Mouse (Mus musculus) CH12.LX (cell line): ENCODE measurements around the gene Hoxd3. TPM values are rescaled to one million over a fixed set of nuclear protein-coding genes. Genes with fewer than 3 reads are reported as not detected.

Source experiments
- DNase-seq: peaks from one replicate; pipeline ENCODE4 v3.0.0-alpha.2; 2013; ENCODE audit errors: extremely low read depth
- H3K27ac ChIP-seq: 2 replicates; pipeline ENCODE4 v1.5.1; 2012; ENCODE audit warnings: low read depth, mild to moderate bottlenecking, control low read depth, moderate library complexity; ENCODE audit not compliant: insufficient read depth
- H3K27me3 ChIP-seq: replicated peaks from 2 replicates; pipeline ENCODE3; 2012; ENCODE audit warnings: inconsistent platforms
- H3K36me3 ChIP-seq, 2 experiments: replicated peaks in 1 of 2; 2 replicates each; pipeline versions ENCODE3 to v1.6.1; 2012; ENCODE audit warnings: inconsistent platforms in 1 of 2, low read length in 1 of 2, mild to moderate bottlenecking in 1 of 2, mixed read lengths in 1 of 2, moderate library complexity in 1 of 2; ENCODE audit not compliant: control insufficient read depth in 1 of 2, insufficient read depth in 1 of 2
- H3K4me1 ChIP-seq, 2 experiments: 2 replicates each; pipeline ENCODE4 v1.6.1; 2012; ENCODE audit warnings: inconsistent platforms in 1 of 2, moderate library complexity in 1 of 2; ENCODE audit not compliant: insufficient read depth in 2 of 2, control insufficient read depth in 1 of 2
- H3K4me2 ChIP-seq: 2 replicates; pipeline ENCODE4 v1.6.1; 2012; ENCODE audit warnings: low read depth, mild to moderate bottlenecking, control low read depth; ENCODE audit not compliant: poor library complexity, insufficient read depth, severe bottlenecking
- H3K4me3 ChIP-seq, 3 experiments: fragments of 150-350 bp in 1 of 3; sonication (generic) in 1 of 3; replicated peaks in 1 of 3; 2 replicates each; pipeline versions ENCODE3 to v1.5.1; 2011 to 2012; ENCODE audit warnings: low read depth in 2 of 3, low read length in 2 of 3, mild to moderate bottlenecking in 2 of 3, moderate library complexity in 2 of 3, control low read depth in 1 of 3, improper control_type of control experiment in 1 of 3, inconsistent platforms in 1 of 3, mixed read lengths in 1 of 3; ENCODE audit not compliant: poor library complexity in 1 of 3
- H3K79me2 ChIP-seq: replicated peaks from 2 replicates; pipeline ENCODE4 v1.6.1; 2012; ENCODE audit warnings: mild to moderate bottlenecking, moderate library complexity; ENCODE audit not compliant: control insufficient read depth, poor library complexity, insufficient read depth, severe bottlenecking; ENCODE audit errors: extremely low read depth
- H3K9ac ChIP-seq: 2 replicates; pipeline ENCODE4 v1.6.1; 2012; ENCODE audit warnings: low read depth, mild to moderate bottlenecking, control low read depth, moderate library complexity; ENCODE audit not compliant: insufficient read depth
- H3K9me3 ChIP-seq: replicated peaks from 2 replicates; pipeline ENCODE3; 2012; ENCODE audit warnings: low read length, inconsistent platforms, mixed read lengths
- BHLHE40 ChIP-seq: IDR thresholded peaks from 2 replicates; pipeline ENCODE4 v1.6.1; 2011; ENCODE audit warnings: mild to moderate bottlenecking, low read depth, low read length, improper control_type of control experiment
- CTCF ChIP-seq, 2 experiments: IDR thresholded peaks in 1 of 2; conservative IDR thresholded peaks in 1 of 2; 2 replicates each; pipeline ENCODE4 v1.5.1; 2011 to 2012; ENCODE audit warnings: low read depth in 2 of 2, low read length in 2 of 2, improper control_type of control experiment in 1 of 2, inconsistent platforms in 1 of 2, mild to moderate bottlenecking in 1 of 2, moderate library complexity in 1 of 2
- EP300 ChIP-seq: IDR thresholded peaks from 2 replicates; pipeline ENCODE4 v1.6.1; 2011; ENCODE audit warnings: low read length, improper control_type of control experiment
- GABPA ChIP-seq: IDR thresholded peaks from 2 replicates; pipeline ENCODE4 v1.6.1; 2012; ENCODE audit warnings: low read depth, low read length, improper control_type of control experiment, inconsistent platforms; ENCODE audit not compliant: insufficient replicate concordance
- IRF4 ChIP-seq: IDR thresholded peaks from 2 replicates; pipeline ENCODE4 v1.6.1; 2014; ENCODE audit warnings: low read depth, mild to moderate bottlenecking, inconsistent platforms, low read length, improper control_type of control experiment
- JUN ChIP-seq: IDR thresholded peaks from 2 replicates; pipeline ENCODE4 v1.6.1; 2011; ENCODE audit warnings: low read depth, mild to moderate bottlenecking, low read length, improper control_type of control experiment, moderate library complexity; ENCODE audit not compliant: insufficient read depth
- JUND ChIP-seq: conservative IDR thresholded peaks from 2 replicates; pipeline ENCODE4 v1.6.1; 2011; ENCODE audit warnings: low read depth, low read length, improper control_type of control experiment
- KAT2A ChIP-seq: IDR thresholded peaks from 2 replicates; pipeline ENCODE4 v1.6.1; 2012; ENCODE audit warnings: low read length, improper control_type of control experiment, inconsistent platforms; ENCODE audit not compliant: insufficient replicate concordance
- MAFK ChIP-seq: IDR thresholded peaks from 2 replicates; pipeline ENCODE4 v1.6.1; 2011; ENCODE audit warnings: low read length, improper control_type of control experiment; ENCODE audit not compliant: insufficient replicate concordance
- MAX ChIP-seq: IDR thresholded peaks from 2 replicates; pipeline ENCODE4 v1.6.1; 2011; ENCODE audit warnings: low read length, improper control_type of control experiment
- MXI1 ChIP-seq: IDR thresholded peaks from 2 replicates; pipeline ENCODE4 v1.6.1; 2011; ENCODE audit warnings: mild to moderate bottlenecking, low read depth, low read length, improper control_type of control experiment
- RAD21 ChIP-seq: IDR thresholded peaks from 2 replicates; pipeline ENCODE4 v1.6.1; 2011; ENCODE audit warnings: low read depth, mild to moderate bottlenecking, low read length, improper control_type of control experiment, moderate library complexity
- SMC3 ChIP-seq: IDR thresholded peaks from 2 replicates; pipeline ENCODE4 v1.6.1; 2011; ENCODE audit warnings: low read depth, low read length, improper control_type of control experiment
- TCF12 ChIP-seq: IDR thresholded peaks from 2 replicates; pipeline ENCODE4 v1.6.1; 2014; ENCODE audit warnings: low read depth, mild to moderate bottlenecking, inconsistent platforms, low read length, improper control_type of control experiment
- USF1 ChIP-seq: IDR thresholded peaks from 2 replicates; pipeline ENCODE4 v1.6.1; 2014; ENCODE audit warnings: low read depth, mild to moderate bottlenecking, inconsistent platforms, low read length, improper control_type of control experiment
- ZKSCAN1 ChIP-seq: IDR thresholded peaks from 2 replicates; pipeline ENCODE4 v1.6.1; 2012; ENCODE audit warnings: low read depth, inconsistent platforms, low read length, improper control_type of control experiment, borderline replicate concordance
- dilution Hi-C: fragments of 300-500 bp; cut with MboI; formaldehyde crosslinking; loops from 2 replicates; pipeline ENCODE4 v1.14.3; 2020; ENCODE audit warnings: low sequenced_read_pairs; ENCODE audit not compliant: extremely low pct_unique_long_range_greater_than_20kb, extremely low pct_ligation_motif_present
- in situ Hi-C: fragments of 300-500 bp; cut with MboI; formaldehyde crosslinking; loops from 3 replicates; pipeline ENCODE4 v1.14.3; 2019; ENCODE audit warnings: low sequenced_read_pairs, low pct_ligation_motif_present, low pct_unique_long_range_greater_than_20kb, mixed read lengths
- polyA plus RNA-seq: library from polyadenylated mRNA; unstranded; fragments of >175 nt; gene quantifications from 2 replicates; pipeline ENCODE4 v1.2.1, GENCODE M21; 2012; ENCODE audit warnings: low read depth; ENCODE audit not compliant: insufficient read length
- total RNA-seq, 2 experiments: library from RNA; depleted of rRNA; stranded (reverse); fragments of 300-350 nt in 1 of 2; fragments of >200 nt in 1 of 2; gene quantifications; 2 replicates each; pipeline ENCODE4 v1.2.3; 2012 to 2014

The Hoxd3 gene
- total and polyA plus RNA-seq, 3 experiments, result 0.12 to 1.1 TPM; not detected in 1

DNA sequence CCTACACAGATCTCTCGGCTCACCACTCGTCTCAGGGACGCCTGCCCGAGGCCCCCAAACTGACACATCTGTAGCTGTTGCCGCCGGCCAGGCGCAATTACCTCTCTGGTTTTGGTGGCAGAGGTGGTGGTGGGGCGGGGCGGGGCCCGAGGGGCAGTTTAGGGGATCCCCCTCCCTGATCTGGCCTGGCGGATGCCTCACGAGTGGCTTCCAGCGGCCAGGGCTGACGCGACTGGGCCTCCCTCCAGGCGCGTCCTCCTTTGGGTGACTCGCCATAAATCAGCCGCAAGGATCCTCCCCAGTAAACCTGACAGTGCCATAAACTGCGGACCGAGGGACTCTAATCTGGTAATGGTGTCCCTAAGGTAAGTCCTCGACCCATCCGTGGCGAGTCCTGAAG is 35.3 kb downstream of the Hoxd3 start:
- TF ChIP-seq BHLHE40, result no peak
- no peak for TF ChIP-seq ZKSCAN1
- TF ChIP-seq MXI1, result no peak
- no peak for TF ChIP-seq JUND
- Histone ChIP-seq H3K79me2 (no peaks in the 10 kb centered on the region), H3K4me1 (peaks cover 0 to 12% of the 10 kb centered on the region in 2 experiments; a peak in 2 of 4 replicates), H3K4me3 (no peak overlapping the region), H3K36me3 (peaks cover 8 to 20% of the 10 kb centered on the region in 2 experiments), H3K9me3 (peaks cover 8% of the 10 kb centered on the region), H3K27me3 (no peaks in the 10 kb centered on the region), H3K4me2 (no peak overlapping the region), H3K27ac (no peak overlapping the region), H3K9ac (no peak overlapping the region)
- dilution Hi-C loops (no loop called here), in situ Hi-C loops (no loop called here)
- DNase-seq, result no peak

DNA sequence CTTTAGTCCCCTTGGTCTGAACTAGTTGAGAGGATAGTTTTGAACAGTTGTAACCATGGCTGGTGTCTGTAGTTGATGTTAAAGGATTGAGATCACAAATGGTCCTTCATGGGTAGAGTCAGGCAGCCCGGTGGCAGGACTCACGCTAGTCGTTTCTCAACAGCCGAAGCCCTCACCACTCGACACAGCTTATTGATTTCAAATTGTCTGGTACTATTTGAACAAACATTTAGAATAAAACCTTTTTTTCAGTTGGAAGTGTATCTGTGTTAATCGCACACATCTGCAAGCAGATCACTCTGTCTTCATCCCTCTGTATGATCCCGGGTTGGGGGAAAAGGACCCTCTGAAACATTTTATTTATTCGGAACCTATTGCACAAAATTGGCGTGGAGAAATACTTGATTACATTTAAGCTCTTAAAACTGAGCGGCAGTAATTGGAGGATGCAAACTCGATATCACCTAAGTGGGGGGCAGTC is 36.0 kb downstream of the Hoxd3 start:
- Histone ChIP-seq H3K79me2 (no peaks in the 10 kb centered on the region), H3K36me3 (peaks cover 8 to 20% of the 10 kb centered on the region in 2 experiments), H3K4me1 (peaks cover 0 to 12% of the 10 kb centered on the region in 2 experiments; a peak in 2 of 4 replicates), H3K9ac (no peak overlapping the region), H3K4me2 (no peak overlapping the region)
- in situ Hi-C loops, result no loop called here
- dilution Hi-C loops, result no loop called here
- no peak for DNase-seq
- TF ChIP-seq MAX (no peak), RAD21 (no peak), JUN (no peak), IRF4 (no peak), MXI1 (no peak), TCF12 (no peak), JUND (no peak), ZKSCAN1 (no peak), EP300 (no peak), KAT2A (no peak), USF1 (no peak), CTCF (conservative IDR thresholded peaks at IDR 0.05 in 1 of 2, IDR thresholded peaks at IDR 0.05 in 1 of 2; ENCODE audit: low read depth in 2 of 2, low read length in 2 of 2) (no peak), MAFK (no peak), GABPA (no peak), SMC3 (no peak)
- TF ChIP-seq, all 38 proteins: peak for 0
- Histone ChIP-seq H3K9me3 (peaks cover 8% of the 10 kb centered on the region), H3K27me3 (no peaks in the 10 kb centered on the region), H3K27ac (no peak overlapping the region), H3K4me3 (no peak overlapping the region)
